Mouse (Mus musculus): ENCODE results near the gene Mdk.

GRCm38 (mm10) chr2:91912616-91913015 is 19.5 kb downstream of the Mdk start:
- no peak for TF ChIP-seq CTCF (IDR thresholded peaks at IDR 0.05; ENCODE audit: low read depth, low read length)
- no peak for TF ChIP-seq POLR2A (IDR thresholded peaks at IDR 0.05; ENCODE audit: extremely low read depth, insufficient read depth, low read length)
